Mouse (Mus musculus) limb, embryonic 15.5 days (tissue): ENCODE results near the gene Gbf1. TPM values are rescaled to one million over a fixed set of nuclear protein-coding genes. Genes with fewer than 3 reads are reported as not detected.
"Not testable (repeated sequence)": the region's sequence is repeated elsewhere in the genome, so short reads cannot be mapped to it uniquely, and the experiment has no call there.

Experiments used
- ATAC-seq: fragments of 200-750 bp; cut with Nextera tagmentation; 2 replicates; pipeline ENCODE4 v1.8.0; 2017; ENCODE audit warnings: low read depth, moderate TSS enrichment; ENCODE audit not compliant: insufficient number of reproducible peaks, low FRiP score, low TSS enrichment
- H3K27ac ChIP-seq: fragments of 300-500 bp; sonication (generic); 2 replicates; pipeline ENCODE4 v1.5.1; 2015; ENCODE audit warnings: moderate library complexity, mild to moderate bottlenecking, inconsistent platforms
- H3K27me3 ChIP-seq: fragments of 300-500 bp; sonication (generic); 2 replicates; pipeline ENCODE4 v1.6.1; 2015; ENCODE audit warnings: inconsistent platforms
- H3K36me3 ChIP-seq: fragments of 300-500 bp; sonication (generic); 2 replicates; pipeline ENCODE4 v1.6.1; 2015; ENCODE audit warnings: inconsistent platforms
- H3K4me1 ChIP-seq: fragments of 300-500 bp; sonication (generic); 2 replicates; pipeline ENCODE4 v1.6.1; 2015; ENCODE audit warnings: inconsistent platforms
- H3K4me2 ChIP-seq: fragments of 300-500 bp; sonication (generic); 2 replicates; pipeline ENCODE4 v1.6.1; 2015; ENCODE audit warnings: mild to moderate bottlenecking, inconsistent platforms
- H3K4me3 ChIP-seq: fragments of 300-500 bp; sonication (generic); 2 replicates; pipeline ENCODE4 v1.5.1; 2015; ENCODE audit warnings: mild to moderate bottlenecking, inconsistent platforms
- H3K9ac ChIP-seq: fragments of 300-500 bp; sonication (generic); 2 replicates; pipeline ENCODE4 v1.6.1; 2015; ENCODE audit warnings: inconsistent platforms
- H3K9me3 ChIP-seq: fragments of 300-500 bp; sonication (generic); 2 replicates; pipeline ENCODE4 v1.6.1; 2016; ENCODE audit warnings: inconsistent platforms
- WGBS: fragments of 180-500 bp; shearing (Covaris S2); methylation state at CpG from one replicate; pipeline ENCODE4 v1.1.7; 2015; 5-methylcytosine and 5-hydroxymethylcytosine counted together
- polyA plus RNA-seq: library from polyadenylated mRNA; unstranded; fragments of >200 nt; fragmentation: Nextera tagmentation; extraction: Ambion mirVana; gene quantifications from 2 replicates; pipeline ENCODE4 v1.2.1, GENCODE M21; 2015

The Gbf1 gene
- polyA plus RNA-seq, 1 experiment from 2014 or later: 76.7 TPM

DNA sequence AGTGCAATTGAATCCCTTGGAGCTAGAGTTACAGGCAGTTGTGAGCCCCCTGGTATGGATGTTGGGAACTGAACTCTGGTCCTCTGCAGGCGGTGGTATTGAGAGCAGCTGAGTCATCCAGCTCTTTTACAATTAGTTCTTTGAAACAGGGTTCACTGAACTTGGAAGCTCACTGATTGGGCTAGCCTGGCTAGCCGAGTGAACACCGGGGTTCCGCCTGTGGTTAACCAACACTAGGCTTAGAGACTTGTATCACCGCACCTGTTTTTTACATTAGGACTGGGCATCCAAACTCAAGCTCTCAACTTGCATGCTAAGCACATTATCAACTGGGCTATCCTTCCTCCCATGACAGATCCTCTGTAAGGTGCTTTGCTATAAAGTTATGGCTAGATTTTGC, 46.6 kb downstream of the Gbf1 start:
- Histone ChIP-seq H3K27me3 (no peaks in the 10 kb centered on the region), H3K9me3 (no peaks in the 10 kb centered on the region), H3K4me2 (no peak overlapping the region), H3K4me1 (no peaks in the 10 kb centered on the region), H3K36me3 (no peaks in the 10 kb centered on the region), H3K4me3 (no peak overlapping the region), H3K9ac (no peak overlapping the region), H3K27ac (no peak overlapping the region)
- 79% methylated on average over 5 of the region's 5 CpGs for WGBS
- no peak for ATAC-seq

DNA sequence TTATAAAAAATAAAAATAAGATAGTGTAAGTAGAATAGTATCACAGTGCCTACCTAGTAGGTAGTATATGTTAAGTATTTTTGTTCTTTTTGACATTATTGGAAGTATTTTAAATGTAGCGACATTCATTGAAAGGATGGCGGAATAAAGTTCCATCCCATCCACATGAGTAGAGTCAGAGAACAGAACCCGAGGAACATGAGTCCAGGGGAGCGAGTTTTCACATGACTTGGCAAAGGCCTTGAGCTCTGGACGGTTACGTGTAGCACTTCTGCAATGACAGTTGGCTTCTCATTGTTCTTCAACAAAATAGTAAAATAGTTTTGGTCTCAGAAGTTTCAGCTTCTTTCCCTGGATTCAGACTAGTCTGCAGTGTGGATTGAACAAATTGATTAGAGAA, 51.9 kb downstream of the Gbf1 start:
- H3K4me2 ChIP-seq: no peak overlapping the region
- H3K27me3 ChIP-seq: no peaks in the 10 kb centered on the region
- H3K27ac ChIP-seq: no peak overlapping the region
- no peaks in the 10 kb centered on the region for H3K9me3 ChIP-seq
- no peak overlapping the region for H3K9ac ChIP-seq
- H3K36me3 ChIP-seq: no peaks in the 10 kb centered on the region
- H3K4me3 ChIP-seq: no peak overlapping the region
- 85% methylated on average over 6 of the region's 6 CpGs for WGBS
- no peak for ATAC-seq
- no peaks in the 10 kb centered on the region for H3K4me1 ChIP-seq

DNA sequence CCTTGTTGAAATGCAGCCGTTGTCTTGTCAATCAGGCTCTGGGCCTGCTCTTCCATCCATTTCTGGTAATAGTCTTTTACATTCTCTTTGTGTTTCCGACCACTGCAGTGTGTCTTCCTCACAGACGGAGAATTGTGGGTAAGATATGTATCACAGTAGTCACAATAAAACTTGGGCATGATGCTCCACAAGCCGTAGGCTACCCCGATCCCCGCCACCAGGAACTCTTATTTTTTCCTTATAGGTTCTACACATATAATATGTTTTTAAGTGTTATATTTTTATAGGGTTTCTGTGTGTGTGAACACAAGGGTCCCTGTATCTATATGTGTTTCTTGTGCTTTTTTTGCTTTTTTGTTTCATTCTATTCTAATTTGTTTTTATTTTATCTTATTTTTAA, 53.4 kb downstream of the Gbf1 start:
- H3K27me3 ChIP-seq: no peaks in the 10 kb centered on the region
- H3K4me1 ChIP-seq: no peaks in the 10 kb centered on the region
- no peak overlapping the region for H3K4me2 ChIP-seq
- H3K4me3 ChIP-seq: no peak overlapping the region
- WGBS: 95% methylated on average over 6 of the region's 6 CpGs
- no peak overlapping the region for H3K27ac ChIP-seq
- no peaks in the 10 kb centered on the region for H3K36me3 ChIP-seq
- ATAC-seq: no peak
- H3K9me3 ChIP-seq: no peaks in the 10 kb centered on the region
- no peak overlapping the region for H3K9ac ChIP-seq

DNA sequence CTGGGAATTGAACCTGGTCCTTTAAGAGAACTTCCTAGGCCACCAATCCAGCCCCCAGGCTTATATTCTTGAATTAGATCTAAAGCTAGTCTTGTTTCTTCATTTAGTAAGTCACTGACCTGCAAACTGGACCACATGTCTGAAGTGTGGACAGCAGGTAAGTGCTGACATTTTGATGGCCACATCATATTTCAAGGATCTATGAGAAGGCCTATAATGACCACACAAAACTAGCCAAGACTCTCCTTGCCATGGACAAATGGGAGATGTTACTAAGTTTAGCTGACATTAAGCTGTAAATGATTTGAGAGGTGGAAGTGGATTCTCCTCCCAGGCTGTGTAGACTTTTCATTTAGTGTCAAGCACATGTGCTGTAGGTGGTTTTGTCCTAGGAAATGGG, 58.6 kb downstream of the Gbf1 start:
- no peak for ATAC-seq
- H3K27me3 ChIP-seq: no peaks in the 10 kb centered on the region
- no peaks in the 10 kb centered on the region for H3K9me3 ChIP-seq
- no peak overlapping the region for H3K4me2 ChIP-seq
- H3K9ac ChIP-seq: no peak overlapping the region
- H3K27ac ChIP-seq: no peak overlapping the region
- no peak overlapping the region for H3K4me3 ChIP-seq
- H3K36me3 ChIP-seq: no peaks in the 10 kb centered on the region
- H3K4me1 ChIP-seq: peaks cover 13% of the 10 kb centered on the region

DNA sequence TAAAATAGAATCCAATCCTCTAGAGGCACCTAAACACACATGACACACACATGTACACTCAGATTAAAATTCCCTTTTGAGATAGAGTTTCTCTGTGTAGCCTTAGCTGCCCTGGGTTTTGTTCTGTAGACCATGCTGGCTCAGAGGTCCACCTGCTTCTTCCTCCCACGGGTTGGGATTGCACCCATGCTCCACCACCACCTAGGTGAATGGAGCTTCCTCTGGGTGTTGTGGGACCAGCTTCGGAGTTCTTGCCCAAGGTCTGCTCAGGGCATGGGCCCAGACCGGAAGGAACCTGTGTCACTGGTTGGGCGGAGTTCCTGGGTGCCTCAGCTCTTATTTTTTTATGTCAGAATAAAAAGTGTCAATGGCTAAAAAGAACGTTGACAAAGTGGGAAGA, 62.2 kb downstream of the Gbf1 start:
- Histone ChIP-seq H3K36me3 (no peaks in the 10 kb centered on the region), H3K27ac (no peak overlapping the region), H3K4me1 (peaks cover 18% of the 10 kb centered on the region), H3K4me2 (no peak overlapping the region), H3K9me3 (no peaks in the 10 kb centered on the region), H3K4me3 (no peak overlapping the region), H3K27me3 (no peaks in the 10 kb centered on the region), H3K9ac (no peak overlapping the region)
- WGBS: 70% methylated on average over 5 of the region's 5 CpGs
- no peak for ATAC-seq

DNA sequence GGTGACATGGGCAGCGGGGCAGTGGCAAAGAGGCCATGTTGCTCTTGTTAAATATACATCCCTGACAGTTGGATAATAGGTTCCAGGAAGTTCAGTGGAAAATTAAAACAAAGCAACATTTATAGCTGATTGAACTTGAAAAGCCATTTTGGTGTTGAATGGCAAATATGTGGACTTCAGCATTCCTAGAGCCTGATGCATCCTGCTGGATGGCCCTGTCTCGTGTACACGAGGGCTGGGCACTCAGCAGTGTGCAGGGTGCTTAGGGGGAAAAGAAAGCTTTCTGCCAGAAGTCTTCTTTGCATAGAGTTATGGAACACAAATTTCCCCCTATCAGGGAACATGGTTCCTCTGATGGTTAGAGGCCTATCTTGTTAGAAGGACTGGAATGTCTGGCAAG, 63.1 kb downstream of the Gbf1 start:
- Histone ChIP-seq H3K4me3 (no peak overlapping the region), H3K27ac (no peak overlapping the region), H3K9ac (no peak overlapping the region), H3K27me3 (no peaks in the 10 kb centered on the region), H3K4me2 (no peak overlapping the region), H3K36me3 (no peaks in the 10 kb centered on the region), H3K4me1 (peaks cover 18% of the 10 kb centered on the region), H3K9me3 (no peaks in the 10 kb centered on the region)
- ATAC-seq: no peak
- 20% methylated on average over 3 of the region's 3 CpGs for WGBS

DNA sequence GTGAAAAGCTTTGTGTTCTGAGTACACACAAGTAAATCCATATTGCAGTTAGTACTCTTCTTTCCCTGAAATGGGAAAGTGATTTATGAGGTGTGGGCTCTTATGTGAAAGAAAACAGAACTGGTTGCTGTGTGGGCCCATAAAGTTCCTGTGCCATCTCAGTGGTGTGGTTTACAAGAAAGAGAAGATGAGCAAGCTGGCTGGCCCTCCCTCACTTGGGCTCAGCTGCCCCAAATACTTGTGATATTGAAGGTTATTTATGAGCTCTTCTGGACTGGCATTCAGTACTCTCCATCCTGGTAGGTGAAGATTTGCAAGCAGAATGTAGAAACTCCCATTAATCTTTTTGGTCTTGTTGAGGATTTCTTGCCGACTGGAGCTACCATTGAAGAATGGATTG, 64.4 kb downstream of the Gbf1 start:
- H3K36me3 ChIP-seq: no peaks in the 10 kb centered on the region
- 53% methylated on average over 1 of the region's 1 CpGs for WGBS
- no peak overlapping the region for H3K27ac ChIP-seq
- H3K4me3 ChIP-seq: no peak overlapping the region
- no peak for ATAC-seq
- peaks cover 18% of the 10 kb centered on the region for H3K4me1 ChIP-seq
- no peaks in the 10 kb centered on the region for H3K27me3 ChIP-seq
- H3K9me3 ChIP-seq: no peaks in the 10 kb centered on the region
- no peak overlapping the region for H3K9ac ChIP-seq
- no peak overlapping the region for H3K4me2 ChIP-seq

DNA sequence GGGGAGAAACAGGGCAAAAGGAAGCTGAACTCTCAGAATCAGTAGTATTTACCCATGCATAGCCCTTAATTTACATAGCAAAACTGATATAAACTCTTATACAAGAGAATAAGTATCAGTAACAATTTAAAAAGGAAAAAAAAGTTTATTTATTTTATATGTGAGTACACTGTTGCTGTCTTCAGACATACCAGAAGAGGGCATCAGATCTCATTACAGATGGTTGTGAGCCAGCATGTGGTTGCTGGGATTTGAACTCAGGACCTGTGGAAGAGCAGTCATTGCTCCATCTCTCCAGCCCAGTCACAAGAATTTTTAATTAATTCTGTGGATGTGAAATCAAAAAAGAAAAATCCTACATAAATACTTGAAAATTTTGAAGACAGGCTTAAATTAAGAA, 65.0 kb downstream of the Gbf1 start:
- not testable (repeated sequence) for H3K9ac ChIP-seq, H3K4me3 ChIP-seq, H3K36me3 ChIP-seq, H3K4me2 ChIP-seq, H3K27me3 ChIP-seq, H3K27ac ChIP-seq, H3K9me3 ChIP-seq, ATAC-seq
- peaks cover 18% of the 10 kb centered on the region for H3K4me1 ChIP-seq

DNA sequence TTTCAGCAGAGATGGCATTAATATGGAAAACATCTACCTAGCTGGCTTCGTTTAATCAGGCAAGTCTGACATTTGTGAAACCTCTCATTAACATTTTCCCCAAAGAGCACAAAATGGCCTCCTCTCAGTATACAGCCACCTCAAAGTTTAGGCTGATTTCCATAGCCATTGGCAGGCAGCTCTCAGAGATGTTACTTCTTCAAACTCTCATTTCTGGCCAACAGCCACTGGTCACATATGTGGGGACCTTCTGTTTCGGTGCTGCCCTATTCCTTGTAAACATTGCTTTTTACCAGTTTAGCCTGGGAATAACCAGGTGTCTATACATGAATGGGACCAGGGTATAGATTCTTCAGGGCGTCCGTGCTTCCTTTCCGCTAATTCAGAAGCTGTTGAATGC, 67.8 kb downstream of the Gbf1 start:
- Histone ChIP-seq H3K4me2 (no peak overlapping the region), H3K4me3 (no peak overlapping the region), H3K9ac (no peak overlapping the region), H3K4me1 (peaks cover 16% of the 10 kb centered on the region), H3K36me3 (no peaks in the 10 kb centered on the region), H3K27ac (no peak overlapping the region), H3K27me3 (no peaks in the 10 kb centered on the region), H3K9me3 (no peaks in the 10 kb centered on the region)
- WGBS: 81% methylated on average over 5 of the region's 5 CpGs
- ATAC-seq: no peak

DNA sequence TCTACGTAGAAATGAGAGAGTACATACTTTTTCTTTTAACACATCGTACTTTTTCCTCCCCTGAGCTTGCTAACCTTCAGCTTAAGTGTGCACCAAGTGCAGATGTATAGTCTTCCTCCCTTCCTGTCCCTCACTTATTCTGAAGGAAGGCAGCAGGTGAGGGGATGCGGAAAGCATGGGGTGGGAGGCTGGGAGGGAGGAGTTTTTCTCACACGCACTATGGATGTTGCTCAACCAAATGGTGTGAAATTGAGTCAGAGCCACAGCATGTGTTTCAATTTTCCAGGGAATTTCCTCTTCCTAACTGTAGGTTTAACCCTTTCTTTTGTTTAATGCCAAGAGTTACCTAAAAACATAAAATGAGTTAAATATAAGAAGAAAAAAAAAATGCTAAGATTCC, 70.8 kb downstream of the Gbf1 start:
- 61% methylated on average over 4 of the region's 4 CpGs for WGBS
- Histone ChIP-seq H3K9me3 (no peaks in the 10 kb centered on the region), H3K27ac (peak overlapping the region; percentile 24; the same call in 1 of the 2 replicates), H3K36me3 (0 out of 2 replicates have a peak, but pooled peaks cover under 1% of the 10 kb centered on the region), H3K4me3 (no peak overlapping the region), H3K9ac (no peak overlapping the region), H3K4me1 (peaks cover 7% of the 10 kb centered on the region; the same call in 1 of the 2 replicates), H3K27me3 (no peaks in the 10 kb centered on the region), H3K4me2 (no peak overlapping the region)
- ATAC-seq: no peak

DNA sequence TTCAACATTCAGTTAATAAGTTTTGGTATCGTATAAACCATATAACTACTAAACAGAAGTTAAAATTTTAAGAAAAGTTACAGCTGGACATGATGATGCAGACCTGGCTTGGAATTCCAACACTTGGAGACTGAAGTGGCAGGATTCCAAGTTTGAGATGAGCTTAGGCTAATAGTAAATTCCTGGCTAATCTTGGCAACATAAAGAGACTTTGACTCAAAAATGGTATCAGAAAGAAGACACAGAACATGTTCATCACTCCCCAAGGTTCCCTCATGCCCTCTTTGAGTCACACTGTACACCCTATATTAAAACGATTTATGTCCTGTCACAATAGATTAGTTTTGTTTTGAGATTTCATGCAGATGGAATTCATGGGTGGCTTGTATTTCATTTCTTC, 72.6 kb downstream of the Gbf1 start:
- no peak overlapping the region for H3K4me2 ChIP-seq
- H3K36me3 ChIP-seq: 0 out of 2 replicates have a peak, but pooled peaks cover 7% of the 10 kb centered on the region
- no peak for ATAC-seq
- H3K9me3 ChIP-seq: no peaks in the 10 kb centered on the region
- 70% methylated on average over 2 of the region's 2 CpGs for WGBS
- H3K4me3 ChIP-seq: no peak overlapping the region
- H3K4me1 ChIP-seq: peaks cover 7% of the 10 kb centered on the region; the same call in 1 of the 2 replicates
- no peaks in the 10 kb centered on the region for H3K27me3 ChIP-seq
- no peak overlapping the region for H3K9ac ChIP-seq
- no peak overlapping the region for H3K27ac ChIP-seq

DNA sequence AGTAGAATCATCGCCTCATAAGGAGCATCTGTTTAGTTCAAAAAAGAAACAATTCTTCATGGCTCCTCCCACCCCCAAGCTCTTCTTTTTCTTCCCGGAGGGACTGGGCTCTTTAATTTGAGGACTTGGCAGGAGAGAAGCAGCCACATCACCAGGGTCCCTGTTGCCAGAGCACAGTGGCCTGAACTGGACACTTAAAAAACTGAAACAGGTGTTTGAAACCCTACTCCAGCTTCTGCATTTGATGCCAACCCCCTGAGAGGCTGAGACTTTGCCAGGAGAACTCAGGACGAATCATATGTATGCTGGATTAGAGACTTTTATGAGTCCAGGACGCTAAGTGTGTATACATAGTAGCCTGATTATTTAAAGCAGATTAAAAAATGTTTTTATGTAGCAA, 73.2 kb downstream of the Gbf1 start:
- Histone ChIP-seq H3K4me3 (no peak overlapping the region), H3K9me3 (no peaks in the 10 kb centered on the region), H3K36me3 (0 out of 2 replicates have a peak, but pooled peaks cover 7% of the 10 kb centered on the region), H3K27ac (no peak overlapping the region), H3K27me3 (no peaks in the 10 kb centered on the region), H3K4me1 (peaks cover 7% of the 10 kb centered on the region; the same call in 1 of the 2 replicates), H3K4me2 (no peak overlapping the region), H3K9ac (no peak overlapping the region)
- ATAC-seq: no peak
- 39% methylated on average over 4 of the region's 4 CpGs for WGBS

DNA sequence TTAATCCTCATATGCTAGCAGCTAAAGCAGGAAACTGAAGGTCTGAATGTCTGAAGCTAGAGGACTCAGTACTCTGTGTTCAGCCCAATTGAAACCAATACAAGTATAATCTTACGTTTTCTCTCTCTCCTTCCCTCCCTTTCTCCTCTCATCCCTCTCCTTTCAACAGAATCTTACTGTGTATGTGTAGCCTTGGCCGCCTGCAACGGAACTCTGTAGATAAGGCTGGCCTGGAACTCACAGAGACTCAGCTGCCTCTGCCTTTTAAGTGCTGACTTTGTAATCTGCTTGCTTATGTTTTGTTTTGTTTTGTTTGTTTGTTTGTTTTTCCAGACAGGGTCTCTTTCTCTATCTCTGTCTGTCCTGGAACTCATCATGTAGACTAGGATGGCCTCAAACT, 74.0 kb downstream of the Gbf1 start:
- Histone ChIP-seq H3K9ac (no peak overlapping the region), H3K4me3 (no peak overlapping the region), H3K36me3 (0 out of 2 replicates have a peak, but pooled peaks cover 7% of the 10 kb centered on the region), H3K27me3 (no peaks in the 10 kb centered on the region), H3K9me3 (no peaks in the 10 kb centered on the region), H3K4me2 (no peak overlapping the region), H3K4me1 (peaks cover 7% of the 10 kb centered on the region; the same call in 1 of the 2 replicates), H3K27ac (no peak overlapping the region)
- WGBS: 94% methylated on average over 3 of the region's 3 CpGs
- ATAC-seq: no peak
